Mouse (Mus musculus) embryonic facial prominence, embryonic 15.5 days (tissue): Measurements from ENCODE around the gene Cpd. TPM values are rescaled to one million over a fixed set of nuclear protein-coding genes. Genes with fewer than 3 reads are reported as not detected.

Experiments
- ATAC-seq: fragments of 200-750 bp; cut with Nextera tagmentation; 2 replicates; pipeline ENCODE4 v1.8.0; 2017; ENCODE audit warnings: low read depth, moderate TSS enrichment; ENCODE audit not compliant: insufficient number of reproducible peaks, low FRiP score, low TSS enrichment
- H3K27ac ChIP-seq: fragments of 300-500 bp; sonication (generic); replicated peaks from 2 replicates; pipeline ENCODE4 v1.5.1; 2015; ENCODE audit warnings: mild to moderate bottlenecking, inconsistent platforms
- H3K27me3 ChIP-seq: fragments of 300-500 bp; sonication (generic); 2 replicates; pipeline ENCODE4 v1.6.1; 2015; ENCODE audit warnings: inconsistent platforms
- H3K36me3 ChIP-seq: fragments of 300-500 bp; sonication (generic); 2 replicates; pipeline ENCODE4 v1.6.1; 2015; ENCODE audit warnings: mild to moderate bottlenecking, inconsistent platforms
- H3K4me1 ChIP-seq: fragments of 300-500 bp; sonication (generic); 2 replicates; pipeline ENCODE4 v1.6.1; 2015; ENCODE audit warnings: inconsistent platforms
- H3K4me2 ChIP-seq: fragments of 300-500 bp; sonication (generic); replicated peaks from 2 replicates; pipeline ENCODE4 v1.6.1; 2015; ENCODE audit warnings: mild to moderate bottlenecking, inconsistent platforms
- H3K4me3 ChIP-seq: fragments of 300-500 bp; sonication (generic); replicated peaks from 2 replicates; pipeline ENCODE4 v1.5.1; 2015; ENCODE audit warnings: mild to moderate bottlenecking, inconsistent platforms
- H3K9ac ChIP-seq: fragments of 300-500 bp; sonication (generic); 2 replicates; pipeline ENCODE4 v1.6.1; 2015; ENCODE audit warnings: inconsistent platforms
- H3K9me3 ChIP-seq: fragments of 300-500 bp; sonication (generic); replicated peaks from 2 replicates; pipeline ENCODE4 v1.6.1; 2016; ENCODE audit warnings: inconsistent platforms
- WGBS: fragments of 180-500 bp; shearing (Covaris S2); methylation state at CpG from one replicate; pipeline ENCODE4 v1.1.7; 2015; 5-methylcytosine and 5-hydroxymethylcytosine counted together
- polyA plus RNA-seq: library from polyadenylated mRNA; unstranded; fragments of >200 nt; fragmentation: Nextera tagmentation; extraction: Ambion mirVana; gene quantifications from 2 replicates; pipeline ENCODE4 v1.2.1, GENCODE M21; 2015

The Cpd gene
- polyA plus RNA-seq, 1 experiment from 2014 or later, result 10.8 TPM

GRCm38 (mm10) chr11:76847354-76847753 lies 536 bp upstream of the Cpd start:
- ATAC-seq, result no peak
- 0 out of 2 replicates have a peak overlapping the region, but pooled peaks have one; percentile 48 for H3K27ac ChIP-seq
- peak overlapping the region; percentile 91 for H3K4me3 ChIP-seq
- peaks cover 27% of the 10 kb centered on the region for H3K4me1 ChIP-seq
- H3K4me2 ChIP-seq, result peak overlapping the region; percentile 94
- H3K9me3 ChIP-seq, result no peaks in the 10 kb centered on the region
- 19% methylated on average over 8 of the region's 8 CpGs for WGBS
- no peaks in the 10 kb centered on the region for H3K27me3 ChIP-seq
- H3K36me3 ChIP-seq, result no peaks in the 10 kb centered on the region
- H3K9ac ChIP-seq, result 0 out of 2 replicates have a peak overlapping the region, but pooled peaks have one; percentile 80

- no peaks in the 10 kb centered on the region for H3K27me3 ChIP-seq
- under 1% methylated on average over 90 of the region's 90 CpGs for WGBS
- H3K36me3 ChIP-seq, result no peaks in the 10 kb centered on the region
- no peaks in the 10 kb centered on the region for H3K9me3 ChIP-seq
- peak overlapping the region; percentile 80 for H3K27ac ChIP-seq
- peak overlapping the region; percentile 80 for H3K9ac ChIP-seq
- peak overlapping the region; percentile 91 for H3K4me3 ChIP-seq
- ATAC-seq, result peak; percentile 61; the same call in 1 of the 2 replicates
- H3K4me1 ChIP-seq, result peaks cover 27% of the 10 kb centered on the region
- peak overlapping the region; percentile 94 for H3K4me2 ChIP-seq
Measured at GRCm38 (mm10) chr11:76846011-76846877, 574 bp downstream of the Cpd start.

GRCm38 (mm10) chr11:76845275-76845980 lies 1.4 kb downstream of the Cpd start:
- Histone ChIP-seq H3K4me1 (peaks cover 27% of the 10 kb centered on the region), H3K9me3 (no peaks in the 10 kb centered on the region), H3K27me3 (no peaks in the 10 kb centered on the region), H3K36me3 (no peaks in the 10 kb centered on the region), H3K4me3 (peak overlapping the region; percentile 91), H3K27ac (no peak overlapping the region), H3K4me2 (peak overlapping the region; percentile 94), H3K9ac (peak overlapping the region; percentile 80)
- ATAC-seq, result no peak
- WGBS, result 22% methylated on average over 15 of the region's 15 CpGs

GRCm38 (mm10) chr11:76838573-76838972 lies 8.2 kb downstream of the Cpd start:
- ATAC-seq, result no peak
- Histone ChIP-seq H3K4me1 (peaks cover 4% of the 10 kb centered on the region; the same call in 1 of the 2 replicates), H3K9ac (no peak overlapping the region), H3K27ac (no peak overlapping the region), H3K9me3 (no peaks in the 10 kb centered on the region), H3K4me3 (no peak overlapping the region), H3K36me3 (no peaks in the 10 kb centered on the region), H3K4me2 (no peak overlapping the region), H3K27me3 (no peaks in the 10 kb centered on the region)
- 83% methylated on average over 4 of the region's 4 CpGs for WGBS

- no peak overlapping the region for H3K9ac ChIP-seq
- peak overlapping the region; percentile 44; the same call in 1 of the 2 replicates for H3K27ac ChIP-seq
- no peak for ATAC-seq
- H3K4me2 ChIP-seq, result no peak overlapping the region
- 53% methylated on average over 6 of the region's 6 CpGs for WGBS
- H3K27me3 ChIP-seq, result no peaks in the 10 kb centered on the region
- H3K4me3 ChIP-seq, result no peak overlapping the region
- H3K9me3 ChIP-seq, result no peaks in the 10 kb centered on the region
- H3K36me3 ChIP-seq, result no peaks in the 10 kb centered on the region
- H3K4me1 ChIP-seq, result peaks cover 3% of the 10 kb centered on the region; the same call in 1 of the 2 replicates
Measured at GRCm38 (mm10) chr11:76836317-76836716, 10.5 kb downstream of the Cpd start.

- ATAC-seq, result no peak
- H3K4me1 ChIP-seq, result peaks cover 3% of the 10 kb centered on the region; the same call in 1 of the 2 replicates
- H3K9me3 ChIP-seq, result no peaks in the 10 kb centered on the region
- H3K27ac ChIP-seq, result peak overlapping the region; percentile 44
- no peaks in the 10 kb centered on the region for H3K36me3 ChIP-seq
- 54% methylated on average over 5 of the region's 5 CpGs for WGBS
- H3K27me3 ChIP-seq, result no peaks in the 10 kb centered on the region
- no peak overlapping the region for H3K9ac ChIP-seq
- H3K4me3 ChIP-seq, result no peak overlapping the region
- no peak overlapping the region for H3K4me2 ChIP-seq
Measured at GRCm38 (mm10) chr11:76835868-76836267, 10.9 kb downstream of the Cpd start.

- Histone ChIP-seq H3K9ac (no peak overlapping the region), H3K27me3 (no peaks in the 10 kb centered on the region), H3K27ac (no peak overlapping the region), H3K9me3 (no peaks in the 10 kb centered on the region), H3K4me1 (peaks cover 3% of the 10 kb centered on the region; the same call in 1 of the 2 replicates), H3K4me3 (no peak overlapping the region), H3K4me2 (no peak overlapping the region), H3K36me3 (no peaks in the 10 kb centered on the region)
- 90% methylated on average over 1 of the region's 1 CpGs for WGBS
- ATAC-seq, result no peak
Measured at GRCm38 (mm10) chr11:76834665-76835064, 12.2 kb downstream of the Cpd start.

- Histone ChIP-seq H3K9ac (no peak overlapping the region), H3K27me3 (no peaks in the 10 kb centered on the region), H3K36me3 (no peaks in the 10 kb centered on the region), H3K9me3 (no peaks in the 10 kb centered on the region), H3K4me2 (no peak overlapping the region), H3K4me1 (peaks cover 11% of the 10 kb centered on the region), H3K4me3 (no peak overlapping the region), H3K27ac (no peak overlapping the region)
- WGBS, result 67% methylated on average over 9 of the region's 9 CpGs
- ATAC-seq, result no peak
Measured at GRCm38 (mm10) chr11:76824885-76825265, 21.9 kb downstream of the Cpd start.

GRCm38 (mm10) chr11:76824238-76824884 lies 22.5 kb downstream of the Cpd start:
- no peaks in the 10 kb centered on the region for H3K27me3 ChIP-seq
- H3K27ac ChIP-seq, result no peak overlapping the region
- ATAC-seq, result no peak
- H3K9me3 ChIP-seq, result no peaks in the 10 kb centered on the region
- H3K4me1 ChIP-seq, result peaks cover 11% of the 10 kb centered on the region
- no peak overlapping the region for H3K4me3 ChIP-seq
- no peak overlapping the region for H3K4me2 ChIP-seq
- no peaks in the 10 kb centered on the region for H3K36me3 ChIP-seq
- WGBS, result 67% methylated on average over 7 of the region's 7 CpGs
- no peak overlapping the region for H3K9ac ChIP-seq

- no peak for ATAC-seq
- no peak overlapping the region for H3K4me2 ChIP-seq
- peaks cover 11% of the 10 kb centered on the region for H3K4me1 ChIP-seq
- H3K4me3 ChIP-seq, result no peak overlapping the region
- H3K27me3 ChIP-seq, result no peaks in the 10 kb centered on the region
- H3K9ac ChIP-seq, result no peak overlapping the region
- WGBS, result 80% methylated on average over 3 of the region's 3 CpGs
- no peaks in the 10 kb centered on the region for H3K9me3 ChIP-seq
- H3K36me3 ChIP-seq, result no peaks in the 10 kb centered on the region
- H3K27ac ChIP-seq, result no peak overlapping the region
Measured at GRCm38 (mm10) chr11:76823641-76824040, 23.2 kb downstream of the Cpd start.

GRCm38 (mm10) chr11:76821353-76821752 lies 25.5 kb downstream of the Cpd start:
- Histone ChIP-seq H3K4me3 (no peak overlapping the region), H3K4me1 (peaks cover 7% of the 10 kb centered on the region), H3K27ac (no peak overlapping the region), H3K36me3 (no peaks in the 10 kb centered on the region), H3K4me2 (no peak overlapping the region), H3K27me3 (no peaks in the 10 kb centered on the region), H3K9ac (no peak overlapping the region), H3K9me3 (no peaks in the 10 kb centered on the region)
- no peak for ATAC-seq
- WGBS, result 70% methylated on average over 3 of the region's 3 CpGs
